In the genomic region with DNA sequence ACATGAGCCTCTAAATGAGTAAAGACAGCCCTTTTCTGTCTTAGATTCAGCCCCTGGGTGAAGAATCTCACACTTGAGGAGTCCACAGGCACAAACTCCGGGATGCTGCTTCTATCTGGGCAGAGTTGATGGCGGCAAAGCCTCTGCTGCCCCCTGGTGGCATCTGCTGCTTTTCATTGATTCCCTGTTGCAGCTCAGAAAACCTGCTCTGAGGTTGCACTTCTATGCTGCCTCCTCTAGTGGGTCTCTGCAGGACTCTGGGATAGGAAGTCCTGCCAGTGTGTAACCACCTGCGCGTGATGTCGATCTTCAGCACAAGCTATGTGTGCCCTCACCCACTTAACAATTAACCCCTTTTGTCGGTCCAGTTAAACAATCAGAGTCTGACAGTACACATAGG, we compare ENCODE assay signal across 8 mouse cellular contexts. TPM values are rescaled to one million over a fixed set of nuclear protein-coding genes. Genes with fewer than 3 reads are reported as not detected.
DNase-seq lines count a peak whose midpoint lies in the region; ATAC-seq lines count a peak whose summit lies in the region.

No protein-coding gene starts in this region.

- H3K36me3 ChIP-seq in intestine, embryonic 16.5 days (ENCODE audit: control insufficient read depth, insufficient read depth, low read length): no peaks in the 10 kb centered on the region
- no peaks in the 10 kb centered on the region for H3K36me3 ChIP-seq in midbrain, embryonic 11.5 days (ENCODE audit: control insufficient read depth, insufficient read depth, low read length)

- no peaks in the 10 kb centered on the region for H3K4me1 ChIP-seq in intestine, embryonic 16.5 days (ENCODE audit: control insufficient read depth, insufficient read depth, low read length)
- H3K4me1 ChIP-seq in midbrain, embryonic 11.5 days (ENCODE audit: control insufficient read depth, insufficient read depth, low read length): no peaks in the 10 kb centered on the region

- H3K9me3 ChIP-seq in intestine, embryonic 16.5 days (ENCODE audit: control insufficient read depth, low read length): no peaks in the 10 kb centered on the region
- no peaks in the 10 kb centered on the region for H3K9me3 ChIP-seq in midbrain, embryonic 11.5 days (ENCODE audit: control insufficient read depth, low read length)

- peak; percentile 74 for ATAC-seq in intestine, embryonic 16.5 days
- peak; percentile 78 for ATAC-seq in midbrain, embryonic 11.5 days (ENCODE audit: low FRiP score)

- no peak overlapping the region for H3K9ac ChIP-seq in intestine, embryonic 16.5 days (ENCODE audit: low read depth, low read length)
- H3K9ac ChIP-seq in midbrain, embryonic 11.5 days (ENCODE audit: low read length): no peak overlapping the region

- WGBS in intestine, embryonic 16.5 days: 5% methylated on average over 6 of the region's 6 CpGs
- 5% methylated on average over 6 of the region's 6 CpGs for WGBS in midbrain, embryonic 11.5 days

- peak; percentile 89 for DNase-seq in adrenal gland, adult 2 months
- DNase-seq in embryo, embryonic 11.5 days (ENCODE audit: low read depth, low spot score): peak; percentile 84
- DNase-seq in gastrocnemius, postnatal 4 days (ENCODE audit: low spot score in 2 of 2): peak; percentile 78 to 85
- DNase-seq in left cerebral cortex, postnatal 25 days (ENCODE audit: low spot score in 2 of 2): peak; percentile 94 to 96
- peak; percentile 99 for DNase-seq in midbrain, embryonic 11.5 days (ENCODE audit: low spot score, missing footprints)
- DNase-seq in right cerebral cortex, postnatal 4 days: peak; percentile 95
- peak; percentile 82 for DNase-seq in yolk sac, embryonic 10.5 days (ENCODE audit: low spot score)

- H3K27ac ChIP-seq in intestine, embryonic 16.5 days (ENCODE audit: low read length): no peak overlapping the region
- H3K27ac ChIP-seq in midbrain, embryonic 11.5 days (ENCODE audit: low read depth, low read length): no peak overlapping the region

- 0 out of 2 replicates have a peak overlapping the region, but pooled peaks have one; percentile 24 for H3K4me2 ChIP-seq in intestine, embryonic 16.5 days (ENCODE audit: low read depth, low read length)
- H3K4me2 ChIP-seq in midbrain, embryonic 11.5 days: no peak overlapping the region

- H3K4me3 ChIP-seq in intestine, embryonic 16.5 days (ENCODE audit: low read length): no peak overlapping the region
- no peak overlapping the region for H3K4me3 ChIP-seq in midbrain, embryonic 11.5 days (ENCODE audit: low read depth, low read length)

- intact Hi-C loops in left cerebral cortex, postnatal 25 days (cut with DNase I): loop anchor here (2.0 to 5.0 kb wide), 3 partner anchors 75 to 628 kb away; no protein-coding TSS in a partner anchor

- H3K27me3 ChIP-seq in intestine, embryonic 16.5 days (replicated peaks; ENCODE audit: control insufficient read depth, insufficient read depth, low read length): no peaks in the 10 kb centered on the region
- H3K27me3 ChIP-seq in midbrain, embryonic 11.5 days (ENCODE audit: control insufficient read depth, insufficient read depth, low read length): no peaks in the 10 kb centered on the region

RNA-seq across cellular contexts. Expression of gene Ppid, which starts 4.3 kb away (rescaled TPM):
- total RNA-seq in adrenal gland, adult 2 months (2021): 10 to 100 TPM; 51.4 to 53.4 TPM
- 3.7 and 4.8 TPM in 2 replicates for polyA plus RNA-seq in adrenal gland, adult 2 months (2012; rRNA removed)
- 10 to 100 TPM; 41.1 to 42.5 TPM for total RNA-seq in gastrocnemius, postnatal 4 days (2021)
- polyA plus RNA-seq in intestine, embryonic 16.5 days (2015; fragmentation: Nextera tagmentation; extraction: Ambion mirVana): 130 and 142 TPM in 2 replicates
- total RNA-seq in left cerebral cortex, postnatal 25 days (2021): 10 to 100 TPM; 66.5 to 72.3 TPM
- 207 and 233 TPM in 2 replicates for polyA plus RNA-seq in midbrain, embryonic 11.5 days (2014; fragmentation: Nextera tagmentation; extraction: Ambion mirVana)

RNA-seq across cellular contexts. Expression of gene Fnip2, which starts 19.2 kb away (rescaled TPM):
- total RNA-seq in adrenal gland, adult 2 months (2021): 1 to 10 TPM; 7.4 to 8.5 TPM
- polyA plus RNA-seq in adrenal gland, adult 2 months (2012; rRNA removed): 1.2 and 1.9 TPM in 2 replicates
- total RNA-seq in gastrocnemius, postnatal 4 days (2021): 10 to 100 TPM; 10.3 to 10.6 TPM
- 2.4 and 2.8 TPM in 2 replicates for polyA plus RNA-seq in intestine, embryonic 16.5 days (2015; fragmentation: Nextera tagmentation; extraction: Ambion mirVana)
- 10 to 100 TPM; 15.9 to 19.8 TPM for total RNA-seq in left cerebral cortex, postnatal 25 days (2021)
- 4.9 and 5.5 TPM in 2 replicates for polyA plus RNA-seq in midbrain, embryonic 11.5 days (2014; fragmentation: Nextera tagmentation; extraction: Ambion mirVana)

RNA-seq across cellular contexts. Expression of gene 4930579G24Rik, which starts 42.1 kb away (rescaled TPM):
- 1 to 10 TPM; 1.0 to 2.2 TPM for total RNA-seq in adrenal gland, adult 2 months (2021)
- polyA plus RNA-seq in adrenal gland, adult 2 months (2012; rRNA removed): 1.1 and 1.2 TPM in 2 replicates
- 1 to 10 TPM; 7.0 to 7.1 TPM for total RNA-seq in gastrocnemius, postnatal 4 days (2021)
- 18.1 and 19.9 TPM in 2 replicates for polyA plus RNA-seq in intestine, embryonic 16.5 days (2015; fragmentation: Nextera tagmentation; extraction: Ambion mirVana)
- 1 to 10 TPM; 1.4 TPM for total RNA-seq in left cerebral cortex, postnatal 25 days (2021)
- 25.1 and 28.8 TPM in 2 replicates for polyA plus RNA-seq in midbrain, embryonic 11.5 days (2014; fragmentation: Nextera tagmentation; extraction: Ambion mirVana)

RNA-seq across cellular contexts. Expression of gene Etfdh, which starts 42.5 kb away (rescaled TPM):
- 100 to 1,000 TPM; 210 to 240 TPM for total RNA-seq in adrenal gland, adult 2 months (2021)
- polyA plus RNA-seq in adrenal gland, adult 2 months (2012; rRNA removed): 549 and 654 TPM in 2 replicates
- 10 to 100 TPM; 89.9 to 98.4 TPM for total RNA-seq in gastrocnemius, postnatal 4 days (2021)
- 113 and 120 TPM in 2 replicates for polyA plus RNA-seq in intestine, embryonic 16.5 days (2015; fragmentation: Nextera tagmentation; extraction: Ambion mirVana)
- 10 to 100 TPM; 23.2 to 24.0 TPM for total RNA-seq in left cerebral cortex, postnatal 25 days (2021)
- polyA plus RNA-seq in midbrain, embryonic 11.5 days (2014; fragmentation: Nextera tagmentation; extraction: Ambion mirVana): 50.5 and 54.7 TPM in 2 replicates
